Mouse (Mus musculus) spleen, embryonic (tissue): ENCODE data around the gene Olfr685.

ENCODE experiments used
- CTCF ChIA-PET: fragments of 350-600 bp; sonication (Branson Sonifier 250); formaldehyde crosslinking; loops from one replicate; lab custom pipeline; 2022; lab: Charles Lee

Gene Olfr685

DNA sequence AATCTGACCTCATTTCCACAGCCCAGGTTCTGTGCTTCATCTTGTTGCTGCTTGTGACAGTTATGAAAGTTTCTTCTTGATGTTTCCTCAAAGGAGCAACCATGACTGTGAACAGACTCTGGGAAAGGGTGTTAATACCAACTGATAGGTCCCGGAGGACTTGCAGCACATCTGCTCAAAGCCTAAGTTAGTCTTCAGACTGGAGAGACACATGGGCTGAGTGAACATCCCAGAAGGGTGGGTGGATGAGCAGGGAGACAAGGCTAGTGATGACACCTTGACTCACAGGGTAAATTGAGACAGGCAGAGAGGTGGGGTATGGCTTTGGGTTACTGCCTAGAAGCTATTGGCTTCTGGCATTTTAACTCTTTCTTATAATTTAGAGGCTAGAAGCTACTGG, at the start of gene Olfr685:
Gene Olfr685 (minus strand): TSS at position 101 of the 400 bp plus-strand sequence.
- CTCF ChIA-PET: no interaction called here

DNA sequence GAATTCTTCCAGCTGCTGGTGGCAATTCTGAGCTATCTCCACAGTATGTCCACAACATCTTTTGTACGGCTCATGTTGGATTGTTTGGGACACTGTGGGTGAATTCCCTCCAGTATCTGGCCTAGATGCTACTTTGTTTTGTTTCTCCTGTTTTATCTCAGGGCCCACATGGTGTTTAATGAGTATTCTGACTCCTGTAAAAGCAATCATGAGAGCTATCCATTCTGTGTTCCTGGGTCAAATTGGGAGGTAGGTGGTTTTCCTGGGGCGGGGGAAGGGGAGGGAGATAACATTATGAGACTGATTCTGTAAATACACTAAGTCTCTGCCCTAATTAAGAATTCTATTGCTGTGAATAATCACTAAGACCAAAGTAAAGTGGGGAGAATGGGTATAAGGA, 43.6 kb upstream of the Olfr685 start:
- CTCF ChIA-PET: no interaction called here

DNA sequence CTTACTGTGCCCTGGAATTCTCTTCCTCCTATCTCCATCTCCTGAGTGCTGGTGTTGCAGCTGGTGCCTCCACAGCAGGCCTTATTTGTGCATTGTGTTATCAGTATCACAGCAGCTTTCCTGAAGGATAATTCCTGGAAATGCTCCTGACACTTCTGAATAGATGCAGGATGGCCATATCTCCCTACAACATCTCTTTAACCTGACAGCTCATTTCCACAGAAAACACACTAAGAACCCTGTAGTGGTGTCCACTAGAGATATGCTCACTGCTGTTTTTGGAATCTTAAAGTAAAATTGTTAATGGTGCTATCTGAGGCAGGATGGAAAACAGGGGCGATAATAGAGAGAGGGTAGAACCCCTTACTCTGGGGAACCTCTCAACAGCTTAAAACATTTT, 42.3 kb upstream of the Olfr685 start:
- CTCF ChIA-PET: no interaction called here

DNA sequence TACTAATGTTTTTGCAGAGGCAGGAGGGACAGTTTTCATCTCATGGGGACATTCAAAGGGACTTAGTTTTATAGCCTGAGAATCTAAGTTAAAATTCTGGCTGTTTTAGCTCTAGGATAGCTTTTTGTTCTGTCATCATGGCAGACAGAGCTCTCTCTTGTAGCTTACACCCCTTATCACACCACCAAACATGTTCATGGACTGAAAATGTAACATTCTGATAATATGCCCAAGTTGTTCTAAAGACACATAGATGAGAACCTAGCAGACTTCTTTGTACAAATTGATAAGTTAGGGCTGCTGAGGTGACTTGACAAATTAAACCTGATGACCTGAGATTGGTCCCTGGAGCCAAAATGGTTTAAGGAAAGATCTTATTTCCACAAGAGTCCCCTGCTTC, 40.9 kb upstream of the Olfr685 start:
- CTCF ChIA-PET: no interaction called here

DNA sequence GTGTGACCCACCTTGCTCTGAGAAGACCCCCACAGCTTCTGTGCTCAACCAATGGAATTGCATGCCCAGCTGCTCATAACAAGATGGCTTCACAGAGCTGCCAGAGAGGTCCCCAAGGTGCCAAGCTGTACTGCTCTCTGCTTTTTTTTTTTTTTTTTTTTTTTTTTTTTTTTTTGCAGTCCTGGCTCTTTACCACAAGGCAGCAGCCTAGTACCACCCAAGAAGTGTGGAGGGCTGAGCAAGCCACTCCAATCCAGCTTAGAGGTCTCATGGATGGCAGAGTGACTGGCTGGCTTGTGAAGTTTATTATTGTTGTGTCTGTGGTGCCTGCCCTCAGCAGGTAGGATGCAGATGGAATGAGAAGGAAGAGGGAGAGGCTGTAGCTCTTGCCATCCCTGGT, 40.3 kb upstream of the Olfr685 start:
- CTCF ChIA-PET: no interaction called here

DNA sequence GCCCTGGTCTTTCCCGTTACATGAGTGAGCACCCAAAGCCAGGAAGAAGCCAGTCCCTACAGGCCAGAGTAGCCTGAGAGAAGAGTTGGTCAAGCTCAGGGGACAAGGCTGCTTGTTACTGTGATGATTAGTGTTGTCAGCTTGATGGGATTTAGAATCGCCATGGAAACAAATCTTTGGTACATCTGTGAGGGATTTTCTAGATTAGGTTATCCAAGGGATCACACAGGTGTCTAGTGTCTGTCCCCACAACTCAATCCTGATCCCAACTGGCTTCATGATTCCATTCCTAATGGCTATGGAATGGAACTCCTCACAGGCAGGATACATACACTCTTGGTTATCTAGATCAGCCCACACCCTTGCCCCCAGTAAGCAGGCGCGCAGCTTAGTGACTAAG, 32.5 kb upstream of the Olfr685 start:
- CTCF ChIA-PET: no interaction called here

DNA sequence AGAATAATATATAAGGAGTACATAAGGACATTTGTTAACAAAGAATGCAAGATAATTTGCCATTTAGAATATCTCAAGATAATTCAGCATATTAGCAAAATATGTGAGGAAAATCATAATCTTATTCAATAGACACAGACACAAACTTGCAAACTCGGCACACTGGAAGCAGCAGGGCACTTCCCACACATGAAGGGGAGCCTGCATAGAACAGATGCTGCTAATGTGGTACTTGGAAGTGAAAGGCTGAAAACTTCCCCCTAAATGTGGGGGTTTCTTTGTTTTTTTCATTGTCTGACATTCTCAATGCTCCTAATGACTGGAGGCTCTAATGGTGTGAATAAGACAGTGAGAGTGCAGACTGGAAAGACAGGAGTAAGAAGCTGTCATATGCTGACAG, 28.9 kb upstream of the Olfr685 start:
- CTCF ChIA-PET: no interaction called here

DNA sequence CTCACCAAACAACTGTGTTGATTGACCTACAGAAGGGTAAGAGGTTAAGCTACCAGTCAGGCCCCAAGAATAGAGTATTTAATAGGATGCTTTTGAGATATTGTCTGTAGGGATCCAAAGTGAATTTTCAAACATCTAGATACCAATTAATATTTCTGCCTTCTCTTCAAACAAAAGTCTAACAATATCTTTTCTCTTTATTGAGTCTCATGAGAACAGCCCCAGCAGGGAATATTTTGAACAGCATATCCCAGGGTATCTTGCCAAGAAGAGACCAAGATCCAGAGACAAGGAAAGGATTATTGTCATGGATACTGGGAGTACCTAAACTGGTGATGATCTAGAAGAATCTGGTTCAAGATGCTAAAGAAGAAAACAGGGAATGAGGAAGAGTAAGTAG, 21.6 kb upstream of the Olfr685 start, which contains the start of gene Olfr686:
Gene Olfr686 (minus strand): TSS at position 101 of the 400 bp plus-strand sequence.
- CTCF ChIA-PET: no interaction called here

DNA sequence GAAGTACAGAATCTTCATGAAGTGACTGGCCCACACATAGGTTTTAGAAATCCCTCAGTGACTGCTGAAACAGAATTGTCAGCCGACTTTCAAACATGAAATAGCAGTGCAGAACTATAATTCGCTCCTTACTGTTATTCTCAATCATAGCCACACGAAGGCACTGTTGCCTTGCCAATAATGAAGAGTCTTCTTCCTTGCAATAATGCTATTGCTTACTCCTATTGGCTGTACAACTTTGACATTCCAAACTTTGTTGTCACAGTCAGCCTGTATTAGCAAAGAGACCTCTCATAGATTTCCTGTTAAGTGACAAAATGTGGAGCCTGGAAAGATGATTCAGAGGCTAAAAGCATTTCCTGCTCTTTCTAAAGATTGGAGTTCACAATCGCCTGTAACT, 15.0 kb downstream of the Olfr685 start:
- CTCF ChIA-PET: no interaction called here

DNA sequence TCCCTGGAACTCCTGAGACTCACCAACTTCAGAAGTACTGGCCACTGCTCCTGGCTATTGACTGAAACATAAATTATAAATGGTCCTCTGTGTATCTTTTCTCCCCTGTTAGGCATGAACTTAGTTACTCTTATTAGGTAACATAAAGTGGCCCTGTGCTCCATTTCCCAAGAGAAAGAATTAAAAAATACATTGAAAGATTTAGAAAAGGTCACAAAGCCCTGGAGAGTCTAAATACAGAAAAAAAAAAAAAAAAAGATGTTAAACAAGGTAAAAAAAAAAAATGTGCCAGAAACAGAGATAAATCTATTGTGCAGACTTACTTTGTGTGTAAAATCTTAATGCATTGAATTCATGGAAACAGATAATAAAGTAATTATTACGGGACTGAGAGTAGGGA, 22.3 kb downstream of the Olfr685 start, which contains the start of gene Olfr684:
Gene Olfr684 (minus strand): TSS at position 101 of the 400 bp plus-strand sequence.
- CTCF ChIA-PET: no interaction called here

DNA sequence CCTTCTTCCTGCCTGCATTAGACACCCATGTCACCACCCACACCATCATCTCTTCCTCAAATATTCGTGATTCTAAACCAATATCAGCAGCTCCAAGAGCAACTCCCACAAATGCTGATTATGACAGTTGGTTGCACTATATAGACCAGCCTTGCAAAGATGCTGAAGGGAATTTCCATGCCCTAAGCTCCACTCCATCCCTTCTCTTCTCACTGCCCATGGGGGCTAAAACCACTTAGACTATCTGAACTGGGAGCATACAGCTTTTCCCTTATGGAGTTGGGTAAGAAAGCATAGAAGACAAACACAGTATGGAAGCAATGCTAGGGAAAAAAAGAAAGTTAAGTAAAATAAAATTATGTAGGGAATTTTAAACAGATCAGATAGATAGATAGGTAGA, 38.9 kb downstream of the Olfr685 start, which contains the start of gene Olfr683:
Gene Olfr683 (minus strand): TSS at position 101 of the 400 bp plus-strand sequence.
- CTCF ChIA-PET: no interaction called here

DNA sequence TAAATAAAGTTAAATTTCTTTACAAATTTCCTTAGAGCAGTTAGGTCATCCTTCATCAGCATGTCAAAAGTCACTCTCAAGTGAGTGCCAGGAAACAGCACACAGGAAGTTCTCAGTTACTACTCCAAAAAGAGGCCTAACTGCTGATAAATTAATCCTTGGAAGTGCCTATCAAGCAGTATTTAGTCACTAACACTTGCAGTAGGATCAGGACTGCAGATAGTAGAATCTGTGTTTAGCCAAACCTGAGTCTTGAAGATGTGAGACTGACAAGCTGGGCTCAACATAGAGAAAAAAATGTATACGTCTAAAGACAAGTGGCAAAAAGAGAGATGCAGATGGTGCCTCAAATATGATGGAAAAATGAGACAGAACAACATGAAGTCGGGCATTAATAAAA, 44.5 kb downstream of the Olfr685 start:
- CTCF ChIA-PET: no interaction called here
